Mouse (Mus musculus): ENCODE measurements around the gene Adipor1. TPM values are rescaled to one million over a fixed set of nuclear protein-coding genes. Genes with fewer than 3 reads are reported as not detected.
"Not testable (repeated sequence)": the region's sequence is repeated elsewhere in the genome, so short reads cannot be mapped to it uniquely, and the experiment has no call there.

The Adipor1 gene
- polyA plus RNA-seq, 1 experiment, result 202 TPM

- Histone ChIP-seq H3K4me3 (ENCODE audit: insufficient read depth, low read length) (no peak overlapping the region), H3K27ac (ENCODE audit: insufficient read depth, low read depth, low read length) (no peak overlapping the region), H3K4me1 (ENCODE audit: control insufficient read depth, insufficient read depth, low read length) (no peaks in the 10 kb centered on the region)
- TF ChIP-seq CTCF (IDR thresholded peaks at IDR 0.05; ENCODE audit: low read depth, low read length) (no peak), POLR2A (IDR thresholded peaks at IDR 0.05; ENCODE audit: borderline replicate concordance, low read depth, low read length) (no peak)
These were observed 27.2 kb downstream of the Adipor1 start for GRCm38 (mm10) chr1:134442394-134442793.

- H3K27ac ChIP-seq (ENCODE audit: insufficient read depth, low read depth, low read length); H3K4me1 ChIP-seq (ENCODE audit: control insufficient read depth, insufficient read depth, low read length); H3K4me3 ChIP-seq (ENCODE audit: insufficient read depth, low read length): not testable (repeated sequence)
These were observed 28.1 kb downstream of the Adipor1 start for GRCm38 (mm10) chr1:134443288-134443687.

- Histone ChIP-seq H3K4me3 (ENCODE audit: insufficient read depth, low read length) (no peak overlapping the region), H3K27ac (ENCODE audit: insufficient read depth, low read depth, low read length) (no peak overlapping the region), H3K4me1 (ENCODE audit: control insufficient read depth, insufficient read depth, low read length) (no peaks in the 10 kb centered on the region)
- no peak for TF ChIP-seq CTCF (IDR thresholded peaks at IDR 0.05; ENCODE audit: low read depth, low read length)
- TF ChIP-seq POLR2A (IDR thresholded peaks at IDR 0.05; ENCODE audit: borderline replicate concordance, low read depth, low read length), result no peak
These were observed 30.2 kb downstream of the Adipor1 start for GRCm38 (mm10) chr1:134445418-134445817.

- H3K4me1 ChIP-seq (ENCODE audit: control insufficient read depth, insufficient read depth, low read length); H3K27ac ChIP-seq (ENCODE audit: insufficient read depth, low read depth, low read length); H3K4me3 ChIP-seq (ENCODE audit: insufficient read depth, low read length): not testable (repeated sequence)
These were observed 33.4 kb downstream of the Adipor1 start for GRCm38 (mm10) chr1:134448537-134448936.

GRCm38 (mm10) chr1:134450201-134450600 lies 35.0 kb downstream of the Adipor1 start:
- Histone ChIP-seq H3K27ac (ENCODE audit: insufficient read depth, low read depth, low read length) (no peak overlapping the region), H3K4me3 (ENCODE audit: insufficient read depth, low read length) (no peak overlapping the region), H3K4me1 (ENCODE audit: control insufficient read depth, insufficient read depth, low read length) (peaks cover 4% of the 10 kb centered on the region; the same call in 1 of the 2 replicates)
- TF ChIP-seq CTCF (IDR thresholded peaks at IDR 0.05; ENCODE audit: low read depth, low read length) (no peak), POLR2A (IDR thresholded peaks at IDR 0.05; ENCODE audit: borderline replicate concordance, low read depth, low read length) (no peak)

GRCm38 (mm10) chr1:134450986-134451385 lies 35.8 kb downstream of the Adipor1 start:
- Histone ChIP-seq H3K4me3 (ENCODE audit: insufficient read depth, low read length) (no peak overlapping the region), H3K27ac (ENCODE audit: insufficient read depth, low read depth, low read length) (no peak overlapping the region), H3K4me1 (ENCODE audit: control insufficient read depth, insufficient read depth, low read length) (peaks cover 5% of the 10 kb centered on the region; the same call in 1 of the 2 replicates)
- TF ChIP-seq CTCF (IDR thresholded peaks at IDR 0.05; ENCODE audit: low read depth, low read length) (no peak), POLR2A (IDR thresholded peaks at IDR 0.05; ENCODE audit: borderline replicate concordance, low read depth, low read length) (no peak)

- Histone ChIP-seq H3K27ac (ENCODE audit: insufficient read depth, low read depth, low read length) (no peak within 1 kb of the TSS), H3K4me3 (ENCODE audit: insufficient read depth, low read length) (peak within 1 kb of the TSS; percentile 77), H3K4me1 (ENCODE audit: control insufficient read depth, insufficient read depth, low read length) (peaks cover 18% of the 10 kb centered on the region)
- TF ChIP-seq CTCF (IDR thresholded peaks at IDR 0.05; ENCODE audit: low read depth, low read length) (no peak), POLR2A (IDR thresholded peaks at IDR 0.05; ENCODE audit: borderline replicate concordance, low read depth, low read length) (no peak)
These were observed 40.0 kb downstream of the Adipor1 start, which contains the start of gene Klhl12 for GRCm38 (mm10) chr1:134454904-134455824. Klhl12 (plus strand) TSS chr1:134455531.

- no peak overlapping the region for H3K27ac ChIP-seq (ENCODE audit: insufficient read depth, low read depth, low read length)
- no peak for TF ChIP-seq POLR2A (IDR thresholded peaks at IDR 0.05; ENCODE audit: borderline replicate concordance, low read depth, low read length)
- TF ChIP-seq CTCF (IDR thresholded peaks at IDR 0.05; ENCODE audit: low read depth, low read length), result no peak
- peak overlapping the region; percentile 77; the same call in 1 of the 2 replicates for H3K4me3 ChIP-seq (ENCODE audit: insufficient read depth, low read length)
- peaks cover 18% of the 10 kb centered on the region for H3K4me1 ChIP-seq (ENCODE audit: control insufficient read depth, insufficient read depth, low read length)
These were observed 40.9 kb downstream of the Adipor1 start for GRCm38 (mm10) chr1:134456060-134456459.

DNA sequence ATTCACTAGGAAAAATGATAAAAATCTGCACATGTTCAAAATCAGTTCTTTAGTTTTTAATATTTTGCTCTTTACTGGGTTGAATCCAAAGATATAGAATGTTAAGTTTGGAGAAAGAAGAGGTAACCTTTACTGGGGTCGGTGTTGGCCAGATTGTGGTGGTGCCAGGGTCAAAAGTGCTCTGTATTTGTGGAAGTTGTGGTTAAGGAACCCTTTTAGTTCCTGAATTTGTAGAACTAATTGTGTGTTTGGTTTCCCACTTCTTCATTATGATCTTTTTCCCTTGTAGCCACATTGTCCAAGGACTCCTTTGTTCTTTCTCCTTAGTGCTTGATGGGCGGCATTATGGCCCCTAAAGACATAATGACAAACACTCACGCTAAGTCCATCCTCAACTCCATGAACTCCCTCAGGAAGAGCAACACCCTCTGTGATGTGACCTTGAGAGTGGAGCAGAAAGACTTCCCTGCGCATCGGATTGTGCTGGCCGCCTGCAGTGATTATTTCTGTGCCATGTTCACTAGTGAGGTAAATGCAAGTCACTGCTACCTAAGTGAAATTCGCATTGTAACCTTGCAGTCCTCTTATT lies 43.1 kb downstream of the Adipor1 start:
- Histone ChIP-seq H3K4me3 (ENCODE audit: insufficient read depth, low read length) (no peak overlapping the region), H3K27ac (ENCODE audit: insufficient read depth, low read depth, low read length) (no peak overlapping the region), H3K4me1 (ENCODE audit: control insufficient read depth, insufficient read depth, low read length) (peaks cover 18% of the 10 kb centered on the region)
- no peak for TF ChIP-seq CTCF (IDR thresholded peaks at IDR 0.05; ENCODE audit: low read depth, low read length)
- TF ChIP-seq POLR2A (IDR thresholded peaks at IDR 0.05; ENCODE audit: borderline replicate concordance, low read depth, low read length), result no peak
